Mouse (Mus musculus): ENCODE data around the gene Pcare.

DNA sequence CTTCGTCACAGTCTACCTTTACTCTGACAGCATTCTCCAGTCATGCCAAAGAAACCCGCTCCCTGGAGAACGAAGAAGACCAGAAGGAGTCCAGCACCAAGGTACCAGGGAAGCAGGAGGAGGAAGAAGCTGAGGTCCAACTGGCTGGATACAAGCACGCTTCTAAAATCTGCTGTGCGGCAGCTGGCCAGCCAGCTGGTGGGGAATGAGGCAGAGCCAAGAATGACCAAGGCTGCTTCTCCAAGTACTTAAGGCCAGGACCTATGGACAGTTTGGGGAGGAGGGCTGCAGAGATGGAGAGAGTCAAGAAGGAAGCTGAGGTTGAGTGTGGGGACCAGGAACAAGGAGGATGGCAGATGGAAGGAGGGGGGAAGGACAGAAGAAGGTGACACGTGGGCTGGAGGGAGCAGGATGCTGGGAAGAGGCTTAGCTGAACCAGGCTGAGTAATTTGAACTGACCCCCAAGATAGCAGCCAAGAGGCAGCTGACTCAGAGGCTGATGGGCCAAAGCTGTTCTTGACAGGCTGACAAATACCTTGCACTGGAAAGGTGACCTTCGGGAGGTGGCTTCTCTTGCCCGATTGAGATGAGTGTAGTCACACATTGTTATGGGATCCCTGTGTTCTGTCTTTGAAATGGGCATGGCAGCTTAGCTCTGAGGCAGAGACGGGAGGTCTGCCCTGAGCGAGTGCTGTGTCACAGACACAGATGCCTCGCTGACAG lies 54.6 kb downstream of the Pcare start:
- TF ChIP-seq CTCF (IDR thresholded peaks at IDR 0.05; ENCODE audit: extremely low read depth, insufficient read depth, insufficient read length, insufficient replicate concordance) (no peak), POLR2A (IDR thresholded peaks at IDR 0.05; ENCODE audit: low read depth, low read length) (no peak)

Measured in spleen, adult 2 months (tissue).